Mouse (Mus musculus): Measurements from ENCODE around the gene Aldh3a2. TPM values are rescaled to one million over a fixed set of nuclear protein-coding genes. Genes with fewer than 3 reads are reported as not detected.

Aldh3a2 gene
- polyA plus RNA-seq, 1 experiment from 2014 or later, result 30.2 TPM

- ATAC-seq (no peak), DNase-seq (ENCODE audit: low spot score) (no peak)
- Histone ChIP-seq H3K4me1 (ENCODE audit: control insufficient read depth, insufficient read depth, low read length) (no peaks in the 10 kb centered on the region), H3K4me3 (ENCODE audit: low read depth, low read length) (no peak overlapping the region), H3K27me3 (replicated peaks; ENCODE audit: control insufficient read depth, insufficient read depth, low read length) (no peaks in the 10 kb centered on the region), H3K9ac (ENCODE audit: low read length) (no peak overlapping the region), H3K27ac (ENCODE audit: low read depth, low read length) (no peak overlapping the region), H3K9me3 (replicated peaks; ENCODE audit: control insufficient read depth, low read length) (no peaks in the 10 kb centered on the region), H3K4me2 (ENCODE audit: low read length) (no peak overlapping the region), H3K36me3 (ENCODE audit: control insufficient read depth, insufficient read depth, low read length) (no peaks in the 10 kb centered on the region)
- 88% methylated on average over 8 of the region's 8 CpGs for WGBS
Measured at GRCm38 (mm10) chr11:61278445-61279077, 11.3 kb upstream of the Aldh3a2 start.

- no peaks in the 10 kb centered on the region for H3K9me3 ChIP-seq (replicated peaks; ENCODE audit: control insufficient read depth, low read length)
- no peak for ATAC-seq
Measured at GRCm38 (mm10) chr11:61277937-61278336, 10.7 kb upstream of the Aldh3a2 start.

GRCm38 (mm10) chr11:61276482-61276881, 9.2 kb upstream of the Aldh3a2 start:
- Histone ChIP-seq H3K27me3 (replicated peaks; ENCODE audit: control insufficient read depth, insufficient read depth, low read length) (no peaks in the 10 kb centered on the region), H3K4me1 (ENCODE audit: control insufficient read depth, insufficient read depth, low read length) (no peaks in the 10 kb centered on the region), H3K9ac (ENCODE audit: low read length) (no peak overlapping the region), H3K4me3 (ENCODE audit: low read depth, low read length) (no peak overlapping the region), H3K9me3 (replicated peaks; ENCODE audit: control insufficient read depth, low read length) (no peaks in the 10 kb centered on the region), H3K4me2 (ENCODE audit: low read length) (no peak overlapping the region), H3K27ac (ENCODE audit: low read depth, low read length) (no peak overlapping the region), H3K36me3 (ENCODE audit: control insufficient read depth, insufficient read depth, low read length) (no peaks in the 10 kb centered on the region)
- DNase-seq (ENCODE audit: low spot score), result no peak
- no peak for ATAC-seq
- WGBS, result 85% methylated on average over 3 of the region's 3 CpGs

More at GRCm38 (mm10) chr11:61277937-61278336, 10.7 kb upstream of the Aldh3a2 start:
- no peak for DNase-seq (ENCODE audit: low spot score)
- no peak overlapping the region for H3K9ac ChIP-seq (ENCODE audit: low read length)
- no peak overlapping the region for H3K4me3 ChIP-seq (ENCODE audit: low read depth, low read length)
- no peaks in the 10 kb centered on the region for H3K27me3 ChIP-seq (replicated peaks; ENCODE audit: control insufficient read depth, insufficient read depth, low read length)
- no peak overlapping the region for H3K27ac ChIP-seq (ENCODE audit: low read depth, low read length)
- 76% methylated on average over 2 of the region's 2 CpGs for WGBS
- H3K36me3 ChIP-seq (ENCODE audit: control insufficient read depth, insufficient read depth, low read length), result no peaks in the 10 kb centered on the region
- H3K4me2 ChIP-seq (ENCODE audit: low read length), result no peak overlapping the region
- H3K4me1 ChIP-seq (ENCODE audit: control insufficient read depth, insufficient read depth, low read length), result no peaks in the 10 kb centered on the region

GRCm38 (mm10) chr11:61275106-61275505, 7.8 kb upstream of the Aldh3a2 start:
- WGBS, result 88% methylated on average over 8 of the region's 8 CpGs
- no peaks in the 10 kb centered on the region for H3K4me1 ChIP-seq (ENCODE audit: control insufficient read depth, insufficient read depth, low read length)
- H3K36me3 ChIP-seq (ENCODE audit: control insufficient read depth, insufficient read depth, low read length), result no peaks in the 10 kb centered on the region
- no peak overlapping the region for H3K9ac ChIP-seq (ENCODE audit: low read length)
- H3K27me3 ChIP-seq (replicated peaks; ENCODE audit: control insufficient read depth, insufficient read depth, low read length), result no peaks in the 10 kb centered on the region
- ATAC-seq, result no peak
- no peak overlapping the region for H3K4me2 ChIP-seq (ENCODE audit: low read length)
- no peak overlapping the region for H3K4me3 ChIP-seq (ENCODE audit: low read depth, low read length)
- H3K27ac ChIP-seq (ENCODE audit: low read depth, low read length), result no peak overlapping the region
- H3K9me3 ChIP-seq (replicated peaks; ENCODE audit: control insufficient read depth, low read length), result no peaks in the 10 kb centered on the region
- no peak for DNase-seq (ENCODE audit: low spot score)

GRCm38 (mm10) chr11:61274421-61274820, 7.2 kb upstream of the Aldh3a2 start:
- H3K4me3 ChIP-seq (ENCODE audit: low read depth, low read length), result no peak overlapping the region
- H3K27ac ChIP-seq (ENCODE audit: low read depth, low read length), result no peak overlapping the region
- H3K9me3 ChIP-seq (replicated peaks; ENCODE audit: control insufficient read depth, low read length), result no peaks in the 10 kb centered on the region
- no peak for ATAC-seq
- no peak overlapping the region for H3K4me2 ChIP-seq (ENCODE audit: low read length)
- H3K36me3 ChIP-seq (ENCODE audit: control insufficient read depth, insufficient read depth, low read length), result no peaks in the 10 kb centered on the region
- DNase-seq (ENCODE audit: low spot score), result no peak
- H3K4me1 ChIP-seq (ENCODE audit: control insufficient read depth, insufficient read depth, low read length), result no peaks in the 10 kb centered on the region
- 83% methylated on average over 1 of the region's 1 CpGs for whole genome bisulfite sequencing
- H3K9ac ChIP-seq (ENCODE audit: low read length), result no peak overlapping the region
- 0 out of 2 replicates have a peak, but pooled peaks cover under 1% of the 10 kb centered on the region for H3K27me3 ChIP-seq (replicated peaks; ENCODE audit: control insufficient read depth, insufficient read depth, low read length)

GRCm38 (mm10) chr11:61273928-61274327, 6.7 kb upstream of the Aldh3a2 start:
- H3K4me3 ChIP-seq (ENCODE audit: low read depth, low read length), result no peak overlapping the region
- no peak overlapping the region for H3K4me2 ChIP-seq (ENCODE audit: low read length)
- H3K27ac ChIP-seq (ENCODE audit: low read depth, low read length), result no peak overlapping the region
- WGBS, result 93% methylated on average over 2 of the region's 2 CpGs
- H3K4me1 ChIP-seq (ENCODE audit: control insufficient read depth, insufficient read depth, low read length), result no peaks in the 10 kb centered on the region
- H3K9me3 ChIP-seq (replicated peaks; ENCODE audit: control insufficient read depth, low read length), result no peaks in the 10 kb centered on the region
- ATAC-seq (no peak), DNase-seq (ENCODE audit: low spot score) (no peak)
- 0 out of 2 replicates have a peak, but pooled peaks cover 6% of the 10 kb centered on the region for H3K27me3 ChIP-seq (replicated peaks; ENCODE audit: control insufficient read depth, insufficient read depth, low read length)
- H3K9ac ChIP-seq (ENCODE audit: low read length), result no peak overlapping the region
- H3K36me3 ChIP-seq (ENCODE audit: control insufficient read depth, insufficient read depth, low read length), result no peaks in the 10 kb centered on the region

GRCm38 (mm10) chr11:61271612-61272011, 4.3 kb upstream of the Aldh3a2 start:
- Histone ChIP-seq H3K27me3 (replicated peaks; ENCODE audit: control insufficient read depth, insufficient read depth, low read length) (0 out of 2 replicates have a peak, but pooled peaks cover 8% of the 10 kb centered on the region), H3K36me3 (ENCODE audit: control insufficient read depth, insufficient read depth, low read length) (no peaks in the 10 kb centered on the region), H3K9me3 (replicated peaks; ENCODE audit: control insufficient read depth, low read length) (no peaks in the 10 kb centered on the region), H3K27ac (ENCODE audit: low read depth, low read length) (no peak overlapping the region), H3K4me1 (ENCODE audit: control insufficient read depth, insufficient read depth, low read length) (no peaks in the 10 kb centered on the region; the same call in 1 of the 2 replicates), H3K4me3 (ENCODE audit: low read depth, low read length) (no peak overlapping the region), H3K9ac (ENCODE audit: low read length) (no peak overlapping the region), H3K4me2 (ENCODE audit: low read length) (no peak overlapping the region)
- no peak for DNase-seq (ENCODE audit: low spot score)
- no peak for ATAC-seq

- no peaks in the 10 kb centered on the region for H3K9me3 ChIP-seq (replicated peaks; ENCODE audit: control insufficient read depth, low read length)
- ATAC-seq (no peak), DNase-seq (ENCODE audit: low spot score) (peak; percentile 6)
- no peak overlapping the region for H3K27ac ChIP-seq (ENCODE audit: low read depth, low read length)
- WGBS, result 65% methylated on average over 5 of the region's 5 CpGs
- 0 out of 2 replicates have a peak, but pooled peaks cover 8% of the 10 kb centered on the region for H3K27me3 ChIP-seq (replicated peaks; ENCODE audit: control insufficient read depth, insufficient read depth, low read length)
- no peaks in the 10 kb centered on the region for H3K36me3 ChIP-seq (ENCODE audit: control insufficient read depth, insufficient read depth, low read length)
- H3K4me2 ChIP-seq (ENCODE audit: low read length), result no peak overlapping the region
- no peak overlapping the region for H3K4me3 ChIP-seq (ENCODE audit: low read depth, low read length)
- H3K9ac ChIP-seq (ENCODE audit: low read length), result no peak overlapping the region
- no peaks in the 10 kb centered on the region; the same call in 1 of the 2 replicates for H3K4me1 ChIP-seq (ENCODE audit: control insufficient read depth, insufficient read depth, low read length)
Measured at GRCm38 (mm10) chr11:61270406-61270805, 3.1 kb upstream of the Aldh3a2 start.

GRCm38 (mm10) chr11:61268626-61269349, 1.5 kb upstream of the Aldh3a2 start:
- Histone ChIP-seq H3K4me1 (ENCODE audit: control insufficient read depth, insufficient read depth, low read length) (no peaks in the 10 kb centered on the region; the same call in 1 of the 2 replicates), H3K36me3 (ENCODE audit: control insufficient read depth, insufficient read depth, low read length) (peaks cover 4% of the 10 kb centered on the region; the same call in 1 of the 2 replicates), H3K9ac (ENCODE audit: low read length) (no peak overlapping the region), H3K27me3 (replicated peaks; ENCODE audit: control insufficient read depth, insufficient read depth, low read length) (0 out of 2 replicates have a peak, but pooled peaks cover 8% of the 10 kb centered on the region), H3K27ac (ENCODE audit: low read depth, low read length) (no peak overlapping the region), H3K4me2 (ENCODE audit: low read length) (no peak overlapping the region), H3K9me3 (replicated peaks; ENCODE audit: control insufficient read depth, low read length) (no peaks in the 10 kb centered on the region), H3K4me3 (ENCODE audit: low read depth, low read length) (no peak overlapping the region)
- ATAC-seq (no peak), DNase-seq (ENCODE audit: low spot score) (no peak)
- 92% methylated on average over 6 of the region's 6 CpGs for WGBS
